Mouse (Mus musculus) liver, postnatal 0 days (tissue): ENCODE measurements around the gene Wscd2.

Experiments used
- CTCF ChIP-seq: sonication (generic); IDR thresholded peaks from 2 replicates; pipeline ENCODE4 v1.5.1; 2016; ENCODE audit warnings: antibody characterized with exemption, low read depth
- EP300 ChIP-seq: IDR thresholded peaks from 2 replicates; pipeline ENCODE4 v1.6.1; 2016; ENCODE audit warnings: antibody characterized with exemption, low read depth, mild to moderate bottlenecking

DNA sequence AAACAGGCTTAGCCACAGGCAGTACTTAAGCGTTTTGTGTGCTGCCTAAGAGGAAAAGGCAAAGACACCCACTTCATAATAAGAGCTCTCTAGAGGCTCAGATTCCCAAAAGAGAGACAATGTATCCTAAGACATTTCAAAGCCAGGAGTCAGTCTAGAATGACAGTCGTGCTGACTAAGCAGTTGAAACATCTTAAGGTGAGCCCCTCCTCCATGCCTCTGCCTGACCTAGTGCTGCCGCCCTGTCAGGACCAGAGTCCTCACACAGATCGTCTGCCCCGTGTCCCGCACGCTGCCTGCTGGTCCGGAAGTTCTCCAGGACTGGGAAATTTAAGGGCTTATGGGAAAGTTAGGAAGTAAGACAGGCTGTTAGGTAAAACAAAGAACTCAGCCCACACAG, 22.4 kb upstream of the Wscd2 start:
- TF ChIP-seq CTCF (no peak), EP300 (no peak)
